Mouse (Mus musculus): Measurements from ENCODE around the gene Ryr3.

DNA sequence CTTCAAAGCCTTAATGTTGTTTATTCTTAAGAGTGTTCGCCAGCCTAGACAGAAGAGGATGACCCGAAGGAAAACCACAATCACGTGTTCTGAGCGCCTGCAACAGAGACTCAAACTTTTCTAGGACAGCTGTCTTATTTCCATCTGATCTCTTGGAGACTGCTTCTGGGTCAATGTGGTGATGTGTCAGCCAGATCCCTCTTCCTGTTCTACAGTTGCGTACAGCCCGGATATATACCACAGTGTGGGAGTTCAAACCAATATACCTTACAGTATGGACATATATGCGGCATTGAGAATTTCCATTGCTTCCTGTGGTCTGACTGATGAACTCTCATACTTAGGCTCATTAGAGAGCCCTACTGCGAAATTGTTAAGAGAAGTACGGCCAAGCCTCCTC lies 7.6 kb downstream of the Ryr3 start:
- TF ChIP-seq FLI1 (IDR thresholded peaks at IDR 0.05; ENCODE audit: low read length) = no peak
- no peak for TF ChIP-seq GATA1 (IDR thresholded peaks at IDR 0.05; ENCODE audit: borderline replicate concordance, low read length)

All from megakaryocyte, embryonic 14.5 days (primary cell).